Mouse (Mus musculus) ES-E14 (cell line): ENCODE results near the gene Dnah11. TPM values are rescaled to one million over a fixed set of nuclear protein-coding genes. Genes with fewer than 3 reads are reported as not detected.

ENCODE experiments used
- DNase-seq: peaks from one replicate; pipeline ENCODE4 v3.0.0-alpha.2; 2013; ENCODE audit warnings: low read depth, low spot score
- H3K27ac ChIP-seq: 2 replicates; pipeline ENCODE4 v1.5.1; 2012; ENCODE audit warnings: low read depth, mild to moderate bottlenecking, low read length, moderate library complexity, mixed read lengths; ENCODE audit not compliant: poor library complexity, insufficient read depth, severe bottlenecking
- H3K36me3 ChIP-seq: 2 replicates; pipeline ENCODE4 v1.6.1; 2012; ENCODE audit warnings: mild to moderate bottlenecking, low read length, moderate library complexity, mixed read lengths; ENCODE audit not compliant: control insufficient read depth, poor library complexity, insufficient read depth, severe bottlenecking
- H3K4me1 ChIP-seq, 2 experiments: fragments of 150-350 bp in 1 of 2; sonication (generic) in 1 of 2; 2 replicates each; pipeline ENCODE4 v1.6.1; 2012; ENCODE audit warnings: low read length in 2 of 2, mild to moderate bottlenecking in 1 of 2, mixed read lengths in 1 of 2; ENCODE audit not compliant: control insufficient read depth in 2 of 2, insufficient read depth in 2 of 2, poor library complexity in 1 of 2
- H3K4me3 ChIP-seq, 2 experiments: fragments of 150-350 bp in 1 of 2; sonication (generic) in 1 of 2; 2 replicates each; pipeline ENCODE4 v1.5.1; 2012; ENCODE audit warnings: low read length in 2 of 2, low read depth in 1 of 2, mild to moderate bottlenecking in 1 of 2, mixed read lengths in 1 of 2; ENCODE audit not compliant: insufficient read depth in 1 of 2, poor library complexity in 1 of 2, severe bottlenecking in 1 of 2
- H3K9ac ChIP-seq: 2 replicates; pipeline ENCODE4 v1.6.1; 2012; ENCODE audit warnings: low read depth, mild to moderate bottlenecking, low read length, mixed read lengths; ENCODE audit not compliant: poor library complexity, insufficient read depth, severe bottlenecking
- H3K9me3 ChIP-seq: fragments of 150-350 bp; sonication (generic); 2 replicates; pipeline ENCODE4 v1.6.1; 2012; ENCODE audit warnings: low read depth, mild to moderate bottlenecking, low read length; ENCODE audit not compliant: control insufficient read depth, insufficient read depth
- CHD2 ChIP-seq: IDR thresholded peaks from 2 replicates; pipeline ENCODE4 v1.6.1; 2014; ENCODE audit warnings: mild to moderate bottlenecking, low read depth, low read length, inconsistent platforms
- HCFC1 ChIP-seq: IDR thresholded peaks from 2 replicates; pipeline ENCODE4 v1.6.1; 2012; ENCODE audit warnings: low read length, inconsistent platforms, borderline replicate concordance; ENCODE audit not compliant: insufficient read depth
- MAFK ChIP-seq: IDR thresholded peaks from 2 replicates; pipeline ENCODE4 v1.6.1; 2014; ENCODE audit warnings: mild to moderate bottlenecking, low read depth, low read length, inconsistent platforms; ENCODE audit not compliant: insufficient read depth
- ZC3H11A ChIP-seq: IDR thresholded peaks from 2 replicates; pipeline ENCODE4 v1.6.1; 2012; ENCODE audit warnings: low read depth, mild to moderate bottlenecking, inconsistent platforms, low read length, borderline replicate concordance
- ZNF384 ChIP-seq: IDR thresholded peaks from 2 replicates; pipeline ENCODE4 v1.6.1; 2012; ENCODE audit warnings: low read depth, low read length, inconsistent platforms
- in situ Hi-C, 2 experiments: fragments of 600-800 bp; cut with MboI; formaldehyde crosslinking; loops; one replicate each; pipeline ENCODE4 v1.15.1; 2025; ENCODE audit warnings: low sequenced_read_pairs in 2 of 2, inconsistent platforms in 1 of 2; ENCODE audit not compliant: unreplicated experiment in 2 of 2
- total RNA-seq: library from RNA; depleted of rRNA; stranded (reverse); fragments of 300-350 nt; gene quantifications from 2 replicates; pipeline ENCODE4 v1.2.3, GENCODE M21; 2012

Gene Dnah11
- total RNA-seq, 1 experiment, result 0.45 TPM

- in situ Hi-C loops, result no loop called here
- Histone ChIP-seq H3K27ac (no peak overlapping the region), H3K9ac (no peak overlapping the region), H3K4me1 (no peaks in the 10 kb centered on the region), H3K9me3 (no peaks in the 10 kb centered on the region), H3K36me3 (no peaks in the 10 kb centered on the region), H3K4me3 (no peak overlapping the region)
- DNase-seq, result no peak
- TF ChIP-seq MAFK, result no peak
- TF ChIP-seq HCFC1, result no peak
- TF ChIP-seq ZNF384, result no peak
- TF ChIP-seq ZC3H11A, result no peak
- TF ChIP-seq CHD2, result no peak
These were observed 99.1 kb downstream of the Dnah11 start for GRCm38 (mm10) chr12:118099694-118100093.

GRCm38 (mm10) chr12:118098257-118098656, 100.6 kb downstream of the Dnah11 start:
- H3K4me1 ChIP-seq, result no peaks in the 10 kb centered on the region
- H3K9ac ChIP-seq, result no peak overlapping the region
- H3K9me3 ChIP-seq, result no peaks in the 10 kb centered on the region
- no peaks in the 10 kb centered on the region for H3K36me3 ChIP-seq
- DNase-seq, result no peak
- TF ChIP-seq MAFK, result no peak
- TF ChIP-seq HCFC1, result no peak
- TF ChIP-seq ZC3H11A, result no peak
- no peak for TF ChIP-seq CHD2
- no peak for TF ChIP-seq ZNF384
- in situ Hi-C loops, result no loop called here
- H3K4me3 ChIP-seq, result no peak overlapping the region
- no peak overlapping the region for H3K27ac ChIP-seq

GRCm38 (mm10) chr12:118094946-118095345, 103.9 kb downstream of the Dnah11 start:
- DNase-seq, result no peak
- no peak overlapping the region for H3K27ac ChIP-seq
- H3K9ac ChIP-seq, result no peak overlapping the region
- no peaks in the 10 kb centered on the region for H3K9me3 ChIP-seq
- H3K4me3 ChIP-seq, result no peak overlapping the region
- TF ChIP-seq HCFC1 (no peak), ZC3H11A (no peak), ZNF384 (no peak), CHD2 (no peak), MAFK (no peak)
- H3K4me1 ChIP-seq, result no peaks in the 10 kb centered on the region
- in situ Hi-C loops, result no loop called here
- no peaks in the 10 kb centered on the region for H3K36me3 ChIP-seq

GRCm38 (mm10) chr12:118085291-118085690, 113.6 kb downstream of the Dnah11 start:
- Histone ChIP-seq H3K36me3 (no peaks in the 10 kb centered on the region), H3K9ac (no peak overlapping the region), H3K27ac (no peak overlapping the region), H3K4me3 (no peak overlapping the region), H3K4me1 (no peaks in the 10 kb centered on the region), H3K9me3 (no peaks in the 10 kb centered on the region)
- TF ChIP-seq HCFC1 (no peak), MAFK (no peak), ZC3H11A (no peak), CHD2 (no peak), ZNF384 (no peak)
- in situ Hi-C loops, result no loop called here
- no peak for DNase-seq

- Histone ChIP-seq H3K9ac (no peak overlapping the region), H3K4me3 (no peak overlapping the region), H3K9me3 (no peaks in the 10 kb centered on the region), H3K36me3 (no peaks in the 10 kb centered on the region), H3K4me1 (no peaks in the 10 kb centered on the region), H3K27ac (no peak overlapping the region)
- in situ Hi-C loops, result no loop called here
- DNase-seq, result no peak
- TF ChIP-seq HCFC1 (no peak), CHD2 (no peak), ZNF384 (no peak), ZC3H11A (no peak), MAFK (no peak)
These were observed 114.0 kb downstream of the Dnah11 start for GRCm38 (mm10) chr12:118084806-118085205.
